In the genomic region with DNA sequence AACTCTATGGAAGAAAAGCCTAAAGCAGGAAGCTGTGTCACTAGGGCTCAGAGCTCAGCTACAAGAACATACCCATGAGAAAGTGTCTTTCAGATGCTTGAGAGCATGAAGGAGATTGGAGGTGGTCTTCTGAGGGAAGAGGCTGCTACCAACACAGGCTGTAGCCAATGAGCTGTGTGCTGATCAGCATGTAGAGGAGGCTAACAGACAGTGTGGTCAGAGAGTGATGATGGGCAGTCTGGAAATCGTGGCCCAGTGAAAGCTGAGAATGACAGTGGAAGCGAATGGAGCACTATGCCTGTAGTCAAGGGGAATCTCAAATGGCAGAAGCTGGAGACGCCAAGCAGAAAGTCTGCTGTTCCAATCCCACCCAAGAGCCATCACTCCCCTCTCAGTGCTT, we compare ENCODE assay signal across 25 mouse cellular contexts. TPM values are rescaled to one million over a fixed set of nuclear protein-coding genes. Genes with fewer than 3 reads are reported as not detected.
DNase-seq lines count a peak whose midpoint lies in the region; ATAC-seq and TF ChIP-seq lines count a peak whose summit lies in the region.
"Had no signal": no experiment of that assay in that cellular context is flagged by ENCODE, and none has a peak within 500 bp of the region (broad histone marks: within the 10 kb centered on the region; RNA-seq: fewer than 3 reads in every experiment).

No protein-coding gene starts in this region.

- H3K27ac ChIP-seq in forebrain, embryonic 10.5 days: no peak overlapping the region
- no peak overlapping the region for H3K27ac ChIP-seq in forebrain, embryonic 14.5 days (ENCODE audit: low read depth, low read length)
- 0 out of 2 replicates have a peak overlapping the region, but pooled peaks have one; percentile 44 for H3K27ac ChIP-seq in left cerebral cortex, adult 2 months
- H3K27ac ChIP-seq in midbrain, embryonic 10.5 days (replicated peaks): peak overlapping the region; percentile 55; the same call in 1 of the 2 replicates
- H3K27ac ChIP-seq in midbrain, embryonic 13.5 days: no peak overlapping the region
- H3K27ac ChIP-seq: embryonic facial prominence, embryonic 10.5 days; embryonic facial prominence, embryonic 12.5 days; forebrain, embryonic 12.5 days; forebrain, embryonic 15.5 days had no signal

- TF ChIP-seq CTCF in left cerebral cortex, adult 2 months (IDR thresholded peaks at IDR 0.05): no peak

- DNase-seq in forebrain, embryonic 10.5 days (ENCODE audit: extremely low spot score, low spot score): peak; percentile 9
- DNase-seq in forebrain, embryonic 14.5 days (ENCODE audit: low spot score): no peak
- DNase-seq in heart, adult 11 months: peak; percentile 59
- DNase-seq in heart, postnatal 25 days (ENCODE audit: low spot score): no peak
- DNase-seq in left cerebral cortex, adult 2 months (ENCODE audit: extremely low spot score in 1 of 2, low spot score in 2 of 2): no peak
- no peak for DNase-seq in left cerebral cortex, postnatal 14 days (ENCODE audit: low spot score in 2 of 2)
- no peak for DNase-seq in midbrain, embryonic 10.5 days (ENCODE audit: low spot score)
- DNase-seq: adrenal gland, adult 8-10 months; adrenal gland, postnatal 14 days; adrenal gland, postnatal 36 days; B cell, adult 2 months; cerebellum, adult 11-12 months; cerebellum, adult 2 months; cerebellum, adult 9-10 months; cerebellum, postnatal 10 days; cerebellum, postnatal 25 days had no signal

- ATAC-seq in forebrain, embryonic 14.5 days: no peak
- no peak for ATAC-seq in midbrain, embryonic 13.5 days
- ATAC-seq: activated CD4-positive, CD25-positive, alpha-beta regulatory T cell, adult 4 months; CD4-positive, CD25-positive, alpha-beta regulatory T cell, adult 4 months; forebrain, embryonic 15.5 days; Patski had no signal

- peaks cover 34% of the 10 kb centered on the region for H3K27me3 ChIP-seq in forebrain, embryonic 10.5 days (ENCODE audit: poor library complexity, severe bottlenecking)
- H3K27me3 ChIP-seq in forebrain, embryonic 14.5 days (replicated peaks; ENCODE audit: control insufficient read depth, insufficient read depth, low read length): no peaks in the 10 kb centered on the region
- H3K27me3 ChIP-seq in midbrain, embryonic 10.5 days (ENCODE audit: low read depth, poor library complexity, severe bottlenecking): peaks cover 20% of the 10 kb centered on the region
- H3K27me3 ChIP-seq in midbrain, embryonic 13.5 days: no peaks in the 10 kb centered on the region
- H3K27me3 ChIP-seq: embryonic facial prominence, embryonic 12.5 days; forebrain, embryonic 15.5 days; Patski had no signal

- no peak overlapping the region for H3K4me3 ChIP-seq in forebrain, embryonic 10.5 days
- no peak overlapping the region for H3K4me3 ChIP-seq in forebrain, embryonic 14.5 days (ENCODE audit: low read depth, low read length)
- H3K4me3 ChIP-seq in left cerebral cortex, adult 2 months: no peak overlapping the region
- no peak overlapping the region for H3K4me3 ChIP-seq in midbrain, embryonic 10.5 days
- no peak overlapping the region for H3K4me3 ChIP-seq in midbrain, embryonic 13.5 days (replicated peaks)
- H3K4me3 ChIP-seq: embryonic facial prominence, embryonic 10.5 days; embryonic facial prominence, embryonic 12.5 days; forebrain, embryonic 12.5 days; forebrain, embryonic 15.5 days had no signal

- H3K4me1 ChIP-seq in forebrain, embryonic 10.5 days: peaks cover 38% of the 10 kb centered on the region
- peaks cover 5% of the 10 kb centered on the region; the same call in 1 of the 2 replicates for H3K4me1 ChIP-seq in forebrain, embryonic 14.5 days (ENCODE audit: control insufficient read depth, insufficient read depth, low read length)
- peaks cover 49% of the 10 kb centered on the region for H3K4me1 ChIP-seq in midbrain, embryonic 10.5 days
- H3K4me1 ChIP-seq in midbrain, embryonic 13.5 days (replicated peaks): peaks cover 30% of the 10 kb centered on the region
- H3K4me1 ChIP-seq: embryonic facial prominence, embryonic 12.5 days had no signal

- intact Hi-C loops in heart, postnatal 25 days (cut with DNase I): no loop called here
- intact Hi-C loops in left cerebral cortex, adult 2 months (cut with DNase I): no loop called here
- intact Hi-C loops in left cerebral cortex, postnatal 14 days (cut with DNase I): no loop called here

- H3K36me3 ChIP-seq in forebrain, embryonic 10.5 days (replicated peaks): no peaks in the 10 kb centered on the region
- H3K36me3 ChIP-seq in forebrain, embryonic 14.5 days (ENCODE audit: control insufficient read depth, insufficient read depth, low read length): no peaks in the 10 kb centered on the region
- H3K36me3 ChIP-seq in midbrain, embryonic 10.5 days: no peaks in the 10 kb centered on the region
- no peaks in the 10 kb centered on the region for H3K36me3 ChIP-seq in midbrain, embryonic 13.5 days
- H3K36me3 ChIP-seq: embryonic facial prominence, embryonic 10.5 days; embryonic facial prominence, embryonic 12.5 days; forebrain, embryonic 12.5 days; forebrain, embryonic 15.5 days; G1E had no signal

- no peaks in the 10 kb centered on the region for H3K9me3 ChIP-seq in forebrain, embryonic 10.5 days
- H3K9me3 ChIP-seq in forebrain, embryonic 14.5 days (replicated peaks; ENCODE audit: control insufficient read depth, low read length): no peaks in the 10 kb centered on the region
- no peaks in the 10 kb centered on the region for H3K9me3 ChIP-seq in midbrain, embryonic 10.5 days (replicated peaks)
- no peaks in the 10 kb centered on the region for H3K9me3 ChIP-seq in midbrain, embryonic 13.5 days
- H3K9me3 ChIP-seq: embryonic facial prominence, embryonic 10.5 days; embryonic facial prominence, embryonic 12.5 days; forebrain, embryonic 12.5 days; forebrain, embryonic 15.5 days; G1E had no signal

- 81% methylated on average over 3 of the region's 3 CpGs for WGBS in forebrain, embryonic 10.5 days
- WGBS in forebrain, embryonic 14.5 days: 70% methylated on average over 3 of the region's 3 CpGs
- WGBS in midbrain, embryonic 10.5 days: 81% methylated on average over 3 of the region's 3 CpGs
- 83% methylated on average over 3 of the region's 3 CpGs for WGBS in midbrain, embryonic 13.5 days

- H3K4me2 ChIP-seq in forebrain, embryonic 14.5 days (ENCODE audit: low read length): no peak overlapping the region
- no peak overlapping the region for H3K4me2 ChIP-seq in midbrain, embryonic 13.5 days (replicated peaks)
- H3K4me2 ChIP-seq: embryonic facial prominence, embryonic 12.5 days; forebrain, embryonic 12.5 days; forebrain, embryonic 15.5 days had no signal

- H3K9ac ChIP-seq in forebrain, embryonic 14.5 days (ENCODE audit: low read length): no peak overlapping the region
- no peak overlapping the region for H3K9ac ChIP-seq in midbrain, embryonic 13.5 days (replicated peaks)
- H3K9ac ChIP-seq: embryonic facial prominence, embryonic 12.5 days; forebrain, embryonic 12.5 days; forebrain, embryonic 15.5 days had no signal

RNA-seq across cellular contexts. Expression of gene Thumpd3, which starts 17.0 kb away (rescaled TPM):
- 75.2 and 81.4 TPM in 2 replicates for polyA plus RNA-seq in forebrain, embryonic 10.5 days (2016; fragmentation: Nextera tagmentation; extraction: Ambion mirVana)
- polyA plus RNA-seq in forebrain, embryonic 14.5 days (2014; fragmentation: Nextera tagmentation; extraction: Ambion mirVana): 60.1 and 60.7 TPM in 2 replicates
- 10 to 100 TPM; 16.5 to 16.8 TPM for total RNA-seq in heart, postnatal 25 days (2021)
- 10 to 100 TPM; 28.2 to 28.9 TPM for total RNA-seq in left cerebral cortex, adult 2 months (2021)
- 10 to 100 TPM; 29.2 to 29.7 TPM for total RNA-seq in left cerebral cortex, postnatal 14 days (2021)
- polyA plus RNA-seq in midbrain, embryonic 10.5 days (2016; fragmentation: Nextera tagmentation; extraction: Ambion mirVana): 73.2 and 74.9 TPM in 2 replicates
- polyA plus RNA-seq in midbrain, embryonic 13.5 days (2015; fragmentation: Nextera tagmentation; extraction: Ambion mirVana): 57.0 and 59.0 TPM in 2 replicates

RNA-seq across cellular contexts. Expression of gene Setd5, which starts 48.2 kb away (rescaled TPM):
- polyA plus RNA-seq in forebrain, embryonic 10.5 days (2016; fragmentation: Nextera tagmentation; extraction: Ambion mirVana): 72.5 and 77.8 TPM in 2 replicates
- 44.1 and 47.6 TPM in 2 replicates for polyA plus RNA-seq in forebrain, embryonic 14.5 days (2014; fragmentation: Nextera tagmentation; extraction: Ambion mirVana)
- total RNA-seq in heart, postnatal 25 days (2021): 10 to 100 TPM; 34.4 to 41.1 TPM
- 100 to 1,000 TPM; 116 to 119 TPM for total RNA-seq in left cerebral cortex, adult 2 months (2021)
- 100 to 1,000 TPM; 131 TPM for total RNA-seq in left cerebral cortex, postnatal 14 days (2021)
- polyA plus RNA-seq in midbrain, embryonic 10.5 days (2016; fragmentation: Nextera tagmentation; extraction: Ambion mirVana): 74.3 and 79.0 TPM in 2 replicates
- polyA plus RNA-seq in midbrain, embryonic 13.5 days (2015; fragmentation: Nextera tagmentation; extraction: Ambion mirVana): 56.6 and 58.5 TPM in 2 replicates

Comparison
In these comparisons a context has a peak if more than half of its experiments do, and no peak if none do; other contexts are left out.
1. DNase-seq: peak in forebrain, embryonic 10.5 days (single experiment) and heart, adult 11 months (single experiment); none in forebrain, embryonic 14.5 days (single experiment), heart, postnatal 25 days (single experiment), left cerebral cortex, adult 2 months (0 of 2), left cerebral cortex, postnatal 14 days (0 of 2) and midbrain, embryonic 10.5 days (single experiment).
2. H3K27ac ChIP-seq: peak in left cerebral cortex, adult 2 months (single experiment) and midbrain, embryonic 10.5 days (single experiment); none in forebrain, embryonic 10.5 days (single experiment), forebrain, embryonic 14.5 days (single experiment) and midbrain, embryonic 13.5 days (single experiment).